Mouse (Mus musculus) embryonic facial prominence, embryonic 10.5 days (tissue): Measurements from ENCODE around the gene Tes. TPM values are rescaled to one million over a fixed set of nuclear protein-coding genes. Genes with fewer than 3 reads are reported as not detected.
A peak's percentile ranks its signal among the peaks of the same experiment; 100 is the strongest.

Source experiments
- DNase-seq: peaks from one replicate; pipeline ENCODE4 v3.0.0-alpha.2; 2017; ENCODE audit warnings: low spot score
- H3K27ac ChIP-seq: fragments of 300-500 bp; sonication (generic); replicated peaks from 2 replicates; pipeline ENCODE4 v1.5.1; 2016; ENCODE audit warnings: mild to moderate bottlenecking
- H3K27me3 ChIP-seq: fragments of 300-500 bp; sonication (generic); replicated peaks from 2 replicates; pipeline ENCODE4 v1.6.1; 2016; ENCODE audit warnings: low read depth, mild to moderate bottlenecking; ENCODE audit not compliant: poor library complexity, severe bottlenecking
- H3K36me3 ChIP-seq: fragments of 300-500 bp; sonication (generic); replicated peaks from 2 replicates; pipeline ENCODE4 v1.6.1; 2016; ENCODE audit warnings: mild to moderate bottlenecking, moderate library complexity
- H3K4me1 ChIP-seq: fragments of 300-500 bp; sonication (generic); 2 replicates; pipeline ENCODE4 v1.6.1; 2016
- H3K4me3 ChIP-seq: fragments of 300-500 bp; sonication (generic); 2 replicates; pipeline ENCODE4 v1.5.1; 2016; ENCODE audit warnings: mild to moderate bottlenecking, moderate library complexity
- H3K9me3 ChIP-seq: fragments of 300-500 bp; sonication (generic); 2 replicates; pipeline ENCODE4 v1.6.1; 2016; ENCODE audit warnings: mild to moderate bottlenecking
- WGBS: fragments of 180-500 bp; shearing (Covaris S2); methylation state at CpG from one replicate; pipeline ENCODE4 v1.1.7; 2016; 5-methylcytosine and 5-hydroxymethylcytosine counted together
- polyA plus RNA-seq: library from polyadenylated mRNA; unstranded; fragments of >200 nt; fragmentation: Nextera tagmentation; extraction: Ambion mirVana; gene quantifications from 2 replicates; pipeline ENCODE4 v1.2.1, GENCODE M21; 2016

The Tes gene
- polyA plus RNA-seq, 1 experiment from 2014 or later, result 84.9 TPM

GRCm38 (mm10) chr6:17082800-17083199 lies 17.9 kb downstream of the Tes start:
- DNase-seq, result peak; percentile 23
- H3K27ac ChIP-seq, result 0 out of 2 replicates have a peak overlapping the region, but pooled peaks have one; percentile 14
- 69% methylated on average over 5 of the region's 5 CpGs for WGBS
- peaks cover 32% of the 10 kb centered on the region for H3K4me1 ChIP-seq
- no peaks in the 10 kb centered on the region for H3K27me3 ChIP-seq
- H3K4me3 ChIP-seq, result no peak overlapping the region
- no peaks in the 10 kb centered on the region for H3K9me3 ChIP-seq
- 0 out of 2 replicates have a peak, but pooled peaks cover 3% of the 10 kb centered on the region for H3K36me3 ChIP-seq

GRCm38 (mm10) chr6:17087485-17087884 lies 22.5 kb downstream of the Tes start:
- Histone ChIP-seq H3K4me3 (no peak overlapping the region), H3K27me3 (no peaks in the 10 kb centered on the region), H3K27ac (no peak overlapping the region; the same call in 1 of the 2 replicates), H3K36me3 (peaks cover 11% of the 10 kb centered on the region), H3K9me3 (no peaks in the 10 kb centered on the region), H3K4me1 (peaks cover 5% of the 10 kb centered on the region; the same call in 1 of the 2 replicates)
- DNase-seq, result peak; percentile 80
- WGBS, result 67% methylated on average over 6 of the region's 6 CpGs

- Histone ChIP-seq H3K27me3 (no peaks in the 10 kb centered on the region), H3K36me3 (peaks cover 51% of the 10 kb centered on the region), H3K4me3 (no peak overlapping the region), H3K27ac (no peak overlapping the region), H3K9me3 (no peaks in the 10 kb centered on the region), H3K4me1 (no peaks in the 10 kb centered on the region)
- 92% methylated on average over 8 of the region's 8 CpGs for WGBS
- no peak for DNase-seq
Observed at GRCm38 (mm10) chr6:17097301-17097700, 32.4 kb downstream of the Tes start.

- DNase-seq, result no peak
- WGBS, result 87% methylated on average over 9 of the region's 9 CpGs
- H3K27ac ChIP-seq, result no peak overlapping the region
- no peaks in the 10 kb centered on the region for H3K4me1 ChIP-seq
- peaks cover 61% of the 10 kb centered on the region for H3K36me3 ChIP-seq
- no peaks in the 10 kb centered on the region for H3K27me3 ChIP-seq
- no peaks in the 10 kb centered on the region for H3K9me3 ChIP-seq
- no peak overlapping the region for H3K4me3 ChIP-seq
Observed at GRCm38 (mm10) chr6:17098559-17098958, 33.6 kb downstream of the Tes start.

- Histone ChIP-seq H3K9me3 (no peaks in the 10 kb centered on the region), H3K27ac (no peak overlapping the region), H3K4me1 (no peaks in the 10 kb centered on the region), H3K36me3 (peaks cover 70% of the 10 kb centered on the region), H3K27me3 (no peaks in the 10 kb centered on the region), H3K4me3 (no peak overlapping the region)
- WGBS, result 89% methylated on average over 25 of the region's 25 CpGs
- no peak for DNase-seq
Observed at GRCm38 (mm10) chr6:17099477-17100130, 34.7 kb downstream of the Tes start.

- peak; percentile 31 for DNase-seq
- Histone ChIP-seq H3K27ac (no peak overlapping the region), H3K27me3 (no peaks in the 10 kb centered on the region), H3K36me3 (peaks cover 35% of the 10 kb centered on the region), H3K4me1 (no peaks in the 10 kb centered on the region), H3K4me3 (no peak overlapping the region), H3K9me3 (no peaks in the 10 kb centered on the region)
Observed at GRCm38 (mm10) chr6:17105714-17106113, 40.8 kb downstream of the Tes start.

- no peak for DNase-seq
- Histone ChIP-seq H3K4me3 (no peak overlapping the region), H3K9me3 (no peaks in the 10 kb centered on the region), H3K4me1 (0 out of 2 replicates have a peak, but pooled peaks cover 3% of the 10 kb centered on the region), H3K27ac (no peak overlapping the region), H3K36me3 (peaks cover 27% of the 10 kb centered on the region), H3K27me3 (no peaks in the 10 kb centered on the region)
- 95% methylated on average over 5 of the region's 5 CpGs for WGBS
Observed at GRCm38 (mm10) chr6:17106493-17106892, 41.5 kb downstream of the Tes start.

GRCm38 (mm10) chr6:17109204-17109603 lies 44.3 kb downstream of the Tes start:
- Histone ChIP-seq H3K4me1 (0 out of 2 replicates have a peak, but pooled peaks cover 3% of the 10 kb centered on the region), H3K36me3 (peaks cover 8% of the 10 kb centered on the region), H3K9me3 (no peaks in the 10 kb centered on the region), H3K27me3 (no peaks in the 10 kb centered on the region), H3K27ac (no peak overlapping the region), H3K4me3 (no peak overlapping the region)
- DNase-seq, result no peak
- WGBS, result 91% methylated on average over 4 of the region's 4 CpGs

- DNase-seq, result no peak
Observed at GRCm38 (mm10) chr6:17110564-17111100, 45.7 kb downstream of the Tes start.

GRCm38 (mm10) chr6:17112081-17112480 lies 47.1 kb downstream of the Tes start:
- no peak for DNase-seq

More at GRCm38 (mm10) chr6:17110564-17111100, 45.7 kb downstream of the Tes start:
- Histone ChIP-seq H3K9me3 (no peaks in the 10 kb centered on the region), H3K36me3 (no peaks in the 10 kb centered on the region; the same call in 1 of the 2 replicates), H3K27me3 (no peaks in the 10 kb centered on the region), H3K4me3 (no peak overlapping the region), H3K27ac (no peak overlapping the region), H3K4me1 (0 out of 2 replicates have a peak, but pooled peaks cover 3% of the 10 kb centered on the region)
- 57% methylated on average over 6 of the region's 6 CpGs for WGBS

GRCm38 (mm10) chr6:17112990-17113389 lies 48.0 kb downstream of the Tes start:
- Histone ChIP-seq H3K9me3 (no peaks in the 10 kb centered on the region), H3K27me3 (no peaks in the 10 kb centered on the region), H3K4me1 (0 out of 2 replicates have a peak, but pooled peaks cover 3% of the 10 kb centered on the region), H3K36me3 (no peaks in the 10 kb centered on the region), H3K27ac (no peak overlapping the region), H3K4me3 (no peak overlapping the region)
- no peak for DNase-seq
- 91% methylated on average over 2 of the region's 2 CpGs for WGBS

More at GRCm38 (mm10) chr6:17112081-17112480, 47.1 kb downstream of the Tes start:
- 94% methylated on average over 1 of the region's 1 CpGs for WGBS
- H3K27me3 ChIP-seq, result no peaks in the 10 kb centered on the region
- no peak overlapping the region for H3K4me3 ChIP-seq
- no peak overlapping the region for H3K27ac ChIP-seq
- H3K4me1 ChIP-seq, result 0 out of 2 replicates have a peak, but pooled peaks cover 3% of the 10 kb centered on the region
- no peaks in the 10 kb centered on the region for H3K36me3 ChIP-seq
- H3K9me3 ChIP-seq, result no peaks in the 10 kb centered on the region

- WGBS, result 83% methylated on average over 5 of the region's 5 CpGs
- Histone ChIP-seq H3K4me1 (0 out of 2 replicates have a peak, but pooled peaks cover 3% of the 10 kb centered on the region), H3K27me3 (no peaks in the 10 kb centered on the region), H3K9me3 (no peaks in the 10 kb centered on the region), H3K27ac (no peak overlapping the region), H3K36me3 (no peaks in the 10 kb centered on the region), H3K4me3 (no peak overlapping the region)
- no peak for DNase-seq
Observed at GRCm38 (mm10) chr6:17114588-17114987, 49.6 kb downstream of the Tes start.
